Mouse (Mus musculus): ENCODE data around the gene Olfr1230. TPM values are rescaled to one million over a fixed set of nuclear protein-coding genes. Genes with fewer than 3 reads are reported as not detected.

The Olfr1230 gene
- total RNA-seq (2021), result not detected
- long read RNA-seq, experiment 1, result 0 reads
- long read RNA-seq, experiment 2, result 0 reads

GRCm38 (mm10) chr2:89297168-89297567 is at the start of gene Olfr1230:
TSS of gene Olfr1230 (minus strand) at chr2:89297268.
- Histone ChIP-seq H3K4me3 (no peak within 1 kb of the TSS), H3K27ac (no peak within 1 kb of the TSS)
- TF ChIP-seq CTCF (IDR thresholded peaks at IDR 0.05), result no peak
- DNase-seq (ENCODE audit: extremely low spot score in 1 of 2, low spot score in 2 of 2), result no peak
- intact Hi-C loops (cut with DNase I), result no loop called here

- intact Hi-C loops (cut with DNase I), result no loop called here
- DNase-seq (ENCODE audit: extremely low spot score in 1 of 2, low spot score in 2 of 2), result no peak
- Histone ChIP-seq H3K4me3 (no peak within 1 kb of the TSS), H3K27ac (no peak within 1 kb of the TSS)
- no peak for TF ChIP-seq CTCF (IDR thresholded peaks at IDR 0.05)
These were observed 45.2 kb upstream of the Olfr1230 start, which contains the start of gene Olfr1233 for GRCm38 (mm10) chr2:89342298-89342697. TSS of gene Olfr1233 (minus strand) at chr2:89342398.

GRCm38 (mm10) chr2:89329575-89329974 is 32.5 kb upstream of the Olfr1230 start, which contains the start of gene Olfr1232:
TSS of gene Olfr1232 (minus strand) at chr2:89329675.
- Histone ChIP-seq H3K27ac (no peak within 1 kb of the TSS), H3K4me3 (no peak within 1 kb of the TSS)
- intact Hi-C loops (cut with DNase I), result no loop called here
- TF ChIP-seq CTCF (IDR thresholded peaks at IDR 0.05), result no peak
- no peak for DNase-seq (ENCODE audit: extremely low spot score in 1 of 2, low spot score in 2 of 2)

GRCm38 (mm10) chr2:89306974-89307373 is 9.9 kb upstream of the Olfr1230 start, which contains the start of gene Olfr1231:
TSS of gene Olfr1231 (minus strand) at chr2:89307074.
- intact Hi-C loops (cut with DNase I), result no loop called here
- TF ChIP-seq CTCF (IDR thresholded peaks at IDR 0.05), result no peak
- DNase-seq (ENCODE audit: extremely low spot score in 1 of 2, low spot score in 2 of 2), result no peak
- Histone ChIP-seq H3K27ac (no peak within 1 kb of the TSS), H3K4me3 (no peak within 1 kb of the TSS)

- Histone ChIP-seq H3K4me3 (no peak within 1 kb of the TSS), H3K27ac (no peak within 1 kb of the TSS)
- no peak for DNase-seq (ENCODE audit: extremely low spot score in 1 of 2, low spot score in 2 of 2)
- no peak for TF ChIP-seq CTCF (IDR thresholded peaks at IDR 0.05)
- intact Hi-C loops (cut with DNase I), result no loop called here
These were observed 9.2 kb downstream of the Olfr1230 start, which contains the start of gene Olfr1229 for GRCm38 (mm10) chr2:89287914-89288313. TSS of gene Olfr1229 (minus strand) at chr2:89288014.

DNA sequence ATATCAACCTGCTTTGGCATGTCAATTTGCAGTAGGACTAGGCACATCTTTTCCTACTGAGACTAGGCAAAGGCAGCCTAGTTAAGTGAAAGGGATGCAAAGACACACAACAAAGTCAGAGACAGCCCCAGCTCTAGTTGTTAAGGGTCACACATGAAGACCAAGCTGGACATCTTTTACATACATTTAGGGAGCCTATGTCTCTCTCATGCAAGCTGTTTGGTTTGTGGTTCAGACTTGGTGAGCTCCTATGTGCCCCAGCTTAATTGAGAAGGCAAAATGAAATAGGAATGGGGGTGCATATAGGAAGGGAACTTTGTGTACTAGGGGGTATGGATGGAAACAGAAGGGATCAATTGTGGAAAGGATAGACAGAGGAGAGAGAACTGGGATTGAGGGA is 43.1 kb downstream of the Olfr1230 start, which contains the start of gene Olfr1228:
Gene Olfr1228 (minus strand): TSS at position 101 of the 400 bp plus-strand sequence.
- H3K4me3 ChIP-seq, result no peak within 1 kb of the TSS
- DNase-seq (ENCODE audit: extremely low spot score in 1 of 2, low spot score in 2 of 2), result no peak
- TF ChIP-seq CTCF (IDR thresholded peaks at IDR 0.05), result no peak
- intact Hi-C loops (cut with DNase I), result no loop called here
- H3K27ac ChIP-seq, result no peak within 1 kb of the TSS

Other genes starting within 250 kb of the Olfr1230 start
- gene Olfr1218, start 236.1 kb downstream of the Olfr1230 start, total RNA-seq (2021), result not detected
- gene Olfr1219, start 213.8 kb downstream of the Olfr1230 start, total RNA-seq (2021), result not detected
- not detected for gene Olfr1220, start 190.4 kb downstream of the Olfr1230 start, total RNA-seq (2021)
- gene Olfr1221, start 180.0 kb downstream of the Olfr1230 start, total RNA-seq (2021), result not detected
- not detected for gene Olfr1222, start 164.2 kb downstream of the Olfr1230 start, total RNA-seq (2021)
- gene Olfr1223, start 145.7 kb downstream of the Olfr1230 start, total RNA-seq (2021), result not detected
- gene Olfr1224-ps1, start 133.2 kb downstream of the Olfr1230 start, total RNA-seq (2021), result not detected
- gene Olfr1225, start 122.6 kb downstream of the Olfr1230 start, total RNA-seq (2021), result not detected
- not detected for gene Olfr1226, start 97.2 kb downstream of the Olfr1230 start, total RNA-seq (2021)
- gene Olfr1228, start 43.2 kb downstream of the Olfr1230 start, total RNA-seq (2021), result not detected
- gene Olfr1229, start 9.3 kb downstream of the Olfr1230 start, total RNA-seq (2021), result not detected
- not detected for gene Olfr1231, start 9.8 kb upstream of the Olfr1230 start, total RNA-seq (2021)
- gene Olfr1232, start 32.4 kb upstream of the Olfr1230 start, total RNA-seq (2021), result not detected
- not detected for gene Olfr1233, start 45.1 kb upstream of the Olfr1230 start, total RNA-seq (2021)
- not detected for gene Olfr1234, start 67.6 kb upstream of the Olfr1230 start, total RNA-seq (2021)
- gene Olfr1238, start 112.4 kb upstream of the Olfr1230 start, total RNA-seq (2021), result not detected
- gene Olfr1239, start 123.1 kb upstream of the Olfr1230 start, total RNA-seq (2021), result not detected
- gene Olfr1240, start 145.7 kb upstream of the Olfr1230 start, total RNA-seq (2021), result not detected
- gene Olfr1241, start 189.9 kb upstream of the Olfr1230 start, total RNA-seq (2021), result not detected
- gene Olfr1242, start 201.1 kb upstream of the Olfr1230 start, total RNA-seq (2021), result not detected
- not detected for gene Olfr1243, start 234.2 kb upstream of the Olfr1230 start, total RNA-seq (2021)